Mouse (Mus musculus): ENCODE measurements around the gene Stoml1. TPM values are rescaled to one million over a fixed set of nuclear protein-coding genes. Genes with fewer than 3 reads are reported as not detected.

Stoml1 gene
- polyA plus RNA-seq, 2 experiments = 2.5 to 4.1 TPM

GRCm38 (mm10) chr9:58294527-58294926 lies 41.6 kb downstream of the Stoml1 start:
- ATAC-seq (ENCODE audit: insufficient read depth) (no peak), DNase-seq (ENCODE audit: low read depth in 3 of 3, low spot score in 3 of 3) (no peak)
- Histone ChIP-seq H3K4me3 (ENCODE audit: insufficient read depth in 1 of 2, low read depth in 2 of 2, low read length in 2 of 2) (no peak overlapping the region), H3K4me2 (ENCODE audit: low read depth) (no peak overlapping the region), H3K9me3 (ENCODE audit: control insufficient read depth, low read length) (no peaks in the 10 kb centered on the region), H3K9ac (replicated peaks) (no peak overlapping the region), H3K4me1 (replicated peaks; ENCODE audit: control insufficient read depth in 2 of 2, insufficient read depth in 2 of 2, low read length in 1 of 2) (peaks cover 0 to 6% of the 10 kb centered on the region in 2 experiments; a peak in 2 of 4 replicates), H3K36me3 (replicated peaks; ENCODE audit: control insufficient read depth, insufficient read depth, low read depth) (no peaks in the 10 kb centered on the region), H3K27ac (no peak overlapping the region), H3K27me3 (ENCODE audit: control insufficient read depth, insufficient read depth, low read length) (no peaks in the 10 kb centered on the region)
- no peak for TF ChIP-seq CTCF (IDR thresholded peaks at IDR 0.05; ENCODE audit: low read depth)
- TF ChIP-seq EP300 (IDR thresholded peaks at IDR 0.05; ENCODE audit: low read depth) = no peak
- WGBS (ENCODE audit: insufficient replicate concordance) = 53% methylated on average over 7 of the region's 7 CpGs

GRCm38 (mm10) chr9:58295345-58295744 lies 42.4 kb downstream of the Stoml1 start:
- Histone ChIP-seq H3K9me3 (ENCODE audit: control insufficient read depth, low read length) (no peaks in the 10 kb centered on the region), H3K27me3 (ENCODE audit: control insufficient read depth, insufficient read depth, low read length) (no peaks in the 10 kb centered on the region), H3K4me3 (ENCODE audit: insufficient read depth in 1 of 2, low read depth in 2 of 2, low read length in 2 of 2) (no peak overlapping the region), H3K9ac (replicated peaks) (no peak overlapping the region), H3K4me2 (ENCODE audit: low read depth) (no peak overlapping the region), H3K36me3 (replicated peaks; ENCODE audit: control insufficient read depth, insufficient read depth, low read depth) (no peaks in the 10 kb centered on the region), H3K27ac (no peak overlapping the region), H3K4me1 (replicated peaks; ENCODE audit: control insufficient read depth in 2 of 2, insufficient read depth in 2 of 2, low read length in 1 of 2) (peaks cover 0 to 6% of the 10 kb centered on the region in 2 experiments; a peak in 2 of 4 replicates)
- TF ChIP-seq CTCF (IDR thresholded peaks at IDR 0.05; ENCODE audit: low read depth) (no peak), EP300 (IDR thresholded peaks at IDR 0.05; ENCODE audit: low read depth) (no peak)
- 62% methylated on average over 3 of the region's 3 CpGs for WGBS (ENCODE audit: insufficient replicate concordance)
- no peak for DNase-seq (ENCODE audit: low read depth in 3 of 3, low spot score in 3 of 3)
- no peak for ATAC-seq (ENCODE audit: insufficient read depth)

- Histone ChIP-seq H3K27me3 (ENCODE audit: control insufficient read depth, insufficient read depth, low read length) (no peaks in the 10 kb centered on the region), H3K9ac (replicated peaks) (no peak overlapping the region), H3K27ac (no peak overlapping the region), H3K9me3 (ENCODE audit: control insufficient read depth, low read length) (no peaks in the 10 kb centered on the region), H3K36me3 (replicated peaks; ENCODE audit: control insufficient read depth, insufficient read depth, low read depth) (no peaks in the 10 kb centered on the region), H3K4me3 (ENCODE audit: insufficient read depth in 1 of 2, low read depth in 2 of 2, low read length in 2 of 2) (no peak overlapping the region), H3K4me1 (replicated peaks; ENCODE audit: control insufficient read depth in 2 of 2, insufficient read depth in 2 of 2, low read length in 1 of 2) (peaks cover 0 to 6% of the 10 kb centered on the region in 2 experiments; a peak in 2 of 4 replicates), H3K4me2 (ENCODE audit: low read depth) (no peak overlapping the region)
- 55% methylated on average over 9 of the region's 9 CpGs for WGBS (ENCODE audit: insufficient replicate concordance)
- TF ChIP-seq CTCF (IDR thresholded peaks at IDR 0.05; ENCODE audit: low read depth) (0 out of 2 replicates have a peak, but pooled peaks have one; percentile 9), EP300 (IDR thresholded peaks at IDR 0.05; ENCODE audit: low read depth) (no peak)
- no peak for DNase-seq (ENCODE audit: low read depth in 3 of 3, low spot score in 3 of 3)
- no peak for ATAC-seq (ENCODE audit: insufficient read depth)
Observed at GRCm38 (mm10) chr9:58295766-58296361, 42.9 kb downstream of the Stoml1 start.

- no peak for DNase-seq (ENCODE audit: low read depth in 3 of 3, low spot score in 3 of 3)
- Histone ChIP-seq H3K4me3 (ENCODE audit: insufficient read depth in 1 of 2, low read depth in 2 of 2, low read length in 2 of 2) (no peak overlapping the region), H3K4me2 (ENCODE audit: low read depth) (no peak overlapping the region), H3K27me3 (ENCODE audit: control insufficient read depth, insufficient read depth, low read length) (no peaks in the 10 kb centered on the region), H3K36me3 (replicated peaks; ENCODE audit: control insufficient read depth, insufficient read depth, low read depth) (no peaks in the 10 kb centered on the region), H3K9me3 (ENCODE audit: control insufficient read depth, low read length) (no peaks in the 10 kb centered on the region), H3K4me1 (replicated peaks; ENCODE audit: control insufficient read depth in 2 of 2, insufficient read depth in 2 of 2, low read length in 1 of 2) (peaks cover 0 to 6% of the 10 kb centered on the region in 2 experiments; a peak in 2 of 4 replicates), H3K9ac (replicated peaks) (no peak overlapping the region), H3K27ac (no peak overlapping the region)
- TF ChIP-seq CTCF (IDR thresholded peaks at IDR 0.05; ENCODE audit: low read depth) (no peak), EP300 (IDR thresholded peaks at IDR 0.05; ENCODE audit: low read depth) (no peak)
- no peak for ATAC-seq (ENCODE audit: insufficient read depth)
- 43% methylated on average over 6 of the region's 6 CpGs for WGBS (ENCODE audit: insufficient replicate concordance)
Observed at GRCm38 (mm10) chr9:58297065-58297464, 44.1 kb downstream of the Stoml1 start.

GRCm38 (mm10) chr9:58297961-58298477 lies 45.1 kb downstream of the Stoml1 start:
- TF ChIP-seq CTCF (IDR thresholded peaks at IDR 0.05; ENCODE audit: low read depth) (no peak), EP300 (IDR thresholded peaks at IDR 0.05; ENCODE audit: low read depth) (no peak)
- H3K9ac ChIP-seq (replicated peaks) = no peak overlapping the region
- no peaks in the 10 kb centered on the region for H3K27me3 ChIP-seq (ENCODE audit: control insufficient read depth, insufficient read depth, low read length)
- H3K4me2 ChIP-seq (ENCODE audit: low read depth) = no peak overlapping the region
- WGBS (ENCODE audit: insufficient replicate concordance) = 50% methylated on average over 4 of the region's 4 CpGs
- no peak overlapping the region for H3K4me3 ChIP-seq (ENCODE audit: insufficient read depth in 1 of 2, low read depth in 2 of 2, low read length in 2 of 2)
- no peak for DNase-seq (ENCODE audit: low read depth in 3 of 3, low spot score in 3 of 3)
- no peak for ATAC-seq (ENCODE audit: insufficient read depth)
- no peaks in the 10 kb centered on the region for H3K36me3 ChIP-seq (replicated peaks; ENCODE audit: control insufficient read depth, insufficient read depth, low read depth)
- H3K27ac ChIP-seq = no peak overlapping the region
- H3K9me3 ChIP-seq (ENCODE audit: control insufficient read depth, low read length) = no peaks in the 10 kb centered on the region
- H3K4me1 ChIP-seq (replicated peaks; ENCODE audit: control insufficient read depth in 2 of 2, insufficient read depth in 2 of 2, low read length in 1 of 2) = peaks cover 0 to 6% of the 10 kb centered on the region in 2 experiments; a peak in 2 of 4 replicates

Measured in liver, embryonic 14.5 days (tissue).